Mouse (Mus musculus) heart, embryonic 10.5 days (tissue): ENCODE measurements around the gene Fryl. TPM values are rescaled to one million over a fixed set of nuclear protein-coding genes. Genes with fewer than 3 reads are reported as not detected.

Experiments
- DNase-seq: peaks from one replicate; pipeline ENCODE4 v3.0.0-alpha.2; 2017; ENCODE audit warnings: low spot score
- H3K27ac ChIP-seq: fragments of 300-500 bp; sonication (generic); 2 replicates; pipeline ENCODE4 v1.5.1; 2016; ENCODE audit warnings: mild to moderate bottlenecking
- H3K27me3 ChIP-seq: fragments of 300-500 bp; sonication (generic); 2 replicates; pipeline ENCODE4 v1.6.1; 2016; ENCODE audit warnings: mild to moderate bottlenecking; ENCODE audit not compliant: poor library complexity, insufficient read depth, severe bottlenecking
- H3K36me3 ChIP-seq: fragments of 300-500 bp; sonication (generic); 2 replicates; pipeline ENCODE4 v1.6.1; 2016; ENCODE audit warnings: mild to moderate bottlenecking, moderate library complexity
- H3K4me1 ChIP-seq: fragments of 300-500 bp; sonication (generic); 2 replicates; pipeline ENCODE4 v1.6.1; 2016; ENCODE audit warnings: mild to moderate bottlenecking
- H3K4me3 ChIP-seq: fragments of 300-500 bp; sonication (generic); 2 replicates; pipeline ENCODE4 v1.5.1; 2016; ENCODE audit warnings: mild to moderate bottlenecking, moderate library complexity
- H3K9me3 ChIP-seq: fragments of 300-500 bp; sonication (generic); 2 replicates; pipeline ENCODE4 v1.6.1; 2016; ENCODE audit warnings: mild to moderate bottlenecking, moderate library complexity
- WGBS: fragments of 180-500 bp; shearing (Covaris S2); methylation state at CpG from one replicate; pipeline ENCODE4 v1.1.7; 2016; 5-methylcytosine and 5-hydroxymethylcytosine counted together
- polyA plus RNA-seq: library from polyadenylated mRNA; unstranded; fragments of >200 nt; fragmentation: Nextera tagmentation; extraction: Ambion mirVana; gene quantifications from 2 replicates; pipeline ENCODE4 v1.2.1, GENCODE M21; 2016

Gene Fryl
- polyA plus RNA-seq, 1 experiment from 2014 or later, result 27.7 TPM

- 81% methylated on average over 12 of the region's 12 CpGs for WGBS
- Histone ChIP-seq H3K4me1 (no peaks in the 10 kb centered on the region), H3K9me3 (no peaks in the 10 kb centered on the region), H3K27me3 (no peaks in the 10 kb centered on the region), H3K36me3 (no peaks in the 10 kb centered on the region), H3K4me3 (no peak overlapping the region), H3K27ac (no peak overlapping the region)
- no peak for DNase-seq
These were observed 73.5 kb downstream of the Fryl start for GRCm38 (mm10) chr5:73182701-73183447.

- no peaks in the 10 kb centered on the region for H3K27me3 ChIP-seq
- 77% methylated on average over 9 of the region's 9 CpGs for WGBS
- no peak for DNase-seq
- H3K9me3 ChIP-seq, result no peaks in the 10 kb centered on the region
- H3K27ac ChIP-seq, result no peak overlapping the region
- no peaks in the 10 kb centered on the region for H3K36me3 ChIP-seq
- H3K4me3 ChIP-seq, result no peak overlapping the region
- H3K4me1 ChIP-seq, result no peaks in the 10 kb centered on the region
These were observed 74.2 kb downstream of the Fryl start for GRCm38 (mm10) chr5:73182191-73182590.

GRCm38 (mm10) chr5:73176294-73176693 is 80.1 kb downstream of the Fryl start:
- no peaks in the 10 kb centered on the region for H3K36me3 ChIP-seq
- H3K9me3 ChIP-seq, result no peaks in the 10 kb centered on the region
- peaks cover 15% of the 10 kb centered on the region; the same call in 1 of the 2 replicates for H3K4me1 ChIP-seq
- 90% methylated on average over 4 of the region's 4 CpGs for WGBS
- no peak for DNase-seq
- no peaks in the 10 kb centered on the region for H3K27me3 ChIP-seq
- H3K27ac ChIP-seq, result no peak overlapping the region
- H3K4me3 ChIP-seq, result no peak overlapping the region

GRCm38 (mm10) chr5:73175377-73176147 is 80.9 kb downstream of the Fryl start:
- no peak for DNase-seq
- WGBS, result 90% methylated on average over 12 of the region's 12 CpGs
- H3K36me3 ChIP-seq, result no peaks in the 10 kb centered on the region
- H3K4me3 ChIP-seq, result no peak overlapping the region
- H3K9me3 ChIP-seq, result no peaks in the 10 kb centered on the region
- H3K27me3 ChIP-seq, result no peaks in the 10 kb centered on the region
- peaks cover 19% of the 10 kb centered on the region; the same call in 1 of the 2 replicates for H3K4me1 ChIP-seq
- H3K27ac ChIP-seq, result no peak overlapping the region

GRCm38 (mm10) chr5:73171876-73172480 is 84.4 kb downstream of the Fryl start:
- no peaks in the 10 kb centered on the region for H3K9me3 ChIP-seq
- 67% methylated on average over 12 of the region's 12 CpGs for WGBS
- H3K4me3 ChIP-seq, result no peak overlapping the region
- no peaks in the 10 kb centered on the region for H3K27me3 ChIP-seq
- no peak for DNase-seq
- peaks cover 38% of the 10 kb centered on the region for H3K4me1 ChIP-seq
- H3K36me3 ChIP-seq, result no peaks in the 10 kb centered on the region
- H3K27ac ChIP-seq, result no peak overlapping the region

- no peak overlapping the region for H3K27ac ChIP-seq
- no peaks in the 10 kb centered on the region for H3K36me3 ChIP-seq
- WGBS, result 44% methylated on average over 1 of the region's 1 CpGs
- no peak overlapping the region for H3K4me3 ChIP-seq
- H3K9me3 ChIP-seq, result no peaks in the 10 kb centered on the region
- H3K4me1 ChIP-seq, result peaks cover 43% of the 10 kb centered on the region
- no peaks in the 10 kb centered on the region for H3K27me3 ChIP-seq
- no peak for DNase-seq
These were observed 85.2 kb downstream of the Fryl start for GRCm38 (mm10) chr5:73171203-73171602.

GRCm38 (mm10) chr5:73168769-73169272 is 87.6 kb downstream of the Fryl start:
- H3K27me3 ChIP-seq, result no peaks in the 10 kb centered on the region
- no peaks in the 10 kb centered on the region for H3K36me3 ChIP-seq
- no peak for DNase-seq
- peak overlapping the region; percentile 81 for H3K27ac ChIP-seq
- 12% methylated on average over 5 of the region's 5 CpGs for WGBS
- peak overlapping the region; percentile 35; the same call in 1 of the 2 replicates for H3K4me3 ChIP-seq
- peaks cover 55% of the 10 kb centered on the region for H3K4me1 ChIP-seq
- H3K9me3 ChIP-seq, result no peaks in the 10 kb centered on the region

GRCm38 (mm10) chr5:73167976-73168768 is 88.2 kb downstream of the Fryl start:
- Histone ChIP-seq H3K27me3 (no peaks in the 10 kb centered on the region), H3K36me3 (no peaks in the 10 kb centered on the region), H3K4me1 (peaks cover 58% of the 10 kb centered on the region), H3K4me3 (peak overlapping the region; percentile 35), H3K9me3 (no peaks in the 10 kb centered on the region), H3K27ac (peak overlapping the region; percentile 81)
- WGBS, result 53% methylated on average over 18 of the region's 18 CpGs
- DNase-seq, result no peak

- Histone ChIP-seq H3K36me3 (no peaks in the 10 kb centered on the region), H3K27me3 (no peaks in the 10 kb centered on the region), H3K4me1 (peaks cover 63% of the 10 kb centered on the region), H3K4me3 (no peak overlapping the region), H3K9me3 (no peaks in the 10 kb centered on the region), H3K27ac (0 out of 2 replicates have a peak overlapping the region, but pooled peaks have one; percentile 32)
- WGBS, result 54% methylated on average over 6 of the region's 6 CpGs
- no peak for DNase-seq
These were observed 92.4 kb downstream of the Fryl start for GRCm38 (mm10) chr5:73163970-73164369.

GRCm38 (mm10) chr5:73162492-73162891 is 93.9 kb downstream of the Fryl start:
- no peak for DNase-seq
- Histone ChIP-seq H3K27ac (peak overlapping the region; percentile 22; the same call in 1 of the 2 replicates), H3K4me1 (peaks cover 55% of the 10 kb centered on the region)

GRCm38 (mm10) chr5:73160440-73160839 is 96.0 kb downstream of the Fryl start:
- no peak overlapping the region for H3K27ac ChIP-seq
- no peak overlapping the region for H3K4me3 ChIP-seq
- no peaks in the 10 kb centered on the region for H3K36me3 ChIP-seq
- no peaks in the 10 kb centered on the region for H3K9me3 ChIP-seq
- no peaks in the 10 kb centered on the region for H3K27me3 ChIP-seq
- WGBS, result 84% methylated on average over 9 of the region's 9 CpGs
- no peak for DNase-seq
- peaks cover 53% of the 10 kb centered on the region for H3K4me1 ChIP-seq

More at GRCm38 (mm10) chr5:73162492-73162891, 93.9 kb downstream of the Fryl start:
- 43% methylated on average over 2 of the region's 2 CpGs for WGBS
- Histone ChIP-seq H3K4me3 (no peak overlapping the region), H3K9me3 (no peaks in the 10 kb centered on the region), H3K36me3 (no peaks in the 10 kb centered on the region), H3K27me3 (no peaks in the 10 kb centered on the region)

- no peak for DNase-seq
- Histone ChIP-seq H3K36me3 (no peaks in the 10 kb centered on the region), H3K4me3 (no peak overlapping the region), H3K27me3 (no peaks in the 10 kb centered on the region), H3K27ac (no peak overlapping the region), H3K4me1 (peaks cover 39% of the 10 kb centered on the region), H3K9me3 (no peaks in the 10 kb centered on the region)
- whole genome bisulfite sequencing, result 84% methylated on average over 6 of the region's 6 CpGs
These were observed 98.9 kb downstream of the Fryl start for GRCm38 (mm10) chr5:73157502-73157901.
